Mouse (Mus musculus): Measurements from ENCODE around the gene Cobll1. TPM values are rescaled to one million over a fixed set of nuclear protein-coding genes. Genes with fewer than 3 reads are reported as not detected.

The Cobll1 gene
- polyA plus RNA-seq, 1 experiment from 2014 or later: 20.2 TPM

DNA sequence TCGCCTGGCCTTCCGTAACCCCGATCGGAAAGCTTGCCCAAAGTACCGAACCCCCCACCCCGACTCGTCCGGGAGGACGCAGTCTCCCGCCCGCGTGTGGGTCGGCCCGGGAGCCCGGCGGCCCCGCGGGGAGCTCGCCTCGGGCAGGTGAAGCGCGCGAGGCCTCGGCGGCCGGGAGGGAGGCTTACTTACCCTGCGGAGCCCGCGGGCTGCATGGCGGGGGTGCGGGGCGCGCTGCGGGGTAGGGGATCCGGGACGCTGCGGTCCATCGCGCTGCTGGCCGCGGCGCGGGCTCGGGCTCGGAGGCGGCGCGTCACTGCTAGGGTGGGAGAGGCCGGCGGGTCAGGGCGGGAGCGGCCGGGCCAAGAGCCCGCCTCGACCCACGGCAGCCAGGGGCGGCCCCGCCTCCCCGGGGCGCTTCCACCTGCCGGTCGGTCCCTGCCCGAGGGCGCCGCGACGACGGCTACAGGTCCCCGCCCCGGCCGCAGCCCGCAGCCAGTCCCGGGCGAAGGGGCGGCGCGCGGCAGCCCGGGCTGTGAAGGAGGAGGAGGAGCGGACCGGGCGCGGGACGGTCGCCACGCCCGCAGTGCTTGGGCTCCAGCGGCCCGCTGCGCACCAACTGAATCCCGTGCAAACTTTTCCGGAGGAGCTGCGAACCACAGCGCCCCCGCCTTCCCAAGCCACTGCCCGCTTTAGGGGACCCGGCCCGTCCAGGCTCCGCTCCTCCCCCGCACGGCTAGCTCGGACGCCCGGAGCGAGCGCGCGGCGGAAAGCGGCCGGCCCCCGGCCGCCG, 836 bp downstream of the Cobll1 start:
- no peaks in the 10 kb centered on the region for H3K27me3 ChIP-seq (replicated peaks; ENCODE audit: control insufficient read depth, insufficient read depth, low read length)
- H3K4me2 ChIP-seq (ENCODE audit: low read depth, low read length): peak overlapping the region; percentile 65
- H3K27ac ChIP-seq (ENCODE audit: low read length): peak overlapping the region; percentile 100
- H3K9me3 ChIP-seq (ENCODE audit: control insufficient read depth, low read length): no peaks in the 10 kb centered on the region
- peak overlapping the region; percentile 80 for H3K4me3 ChIP-seq (ENCODE audit: low read length)
- H3K9ac ChIP-seq (ENCODE audit: low read depth, low read length): peak overlapping the region; percentile 93
- peaks cover 11% of the 10 kb centered on the region for H3K4me1 ChIP-seq (ENCODE audit: control insufficient read depth, insufficient read depth, low read length)
- under 1% methylated on average over 92 of the region's 114 CpGs for WGBS
- no peaks in the 10 kb centered on the region for H3K36me3 ChIP-seq (ENCODE audit: control insufficient read depth, insufficient read depth, low read length)
- peak; percentile 92 for ATAC-seq

- ATAC-seq: peak; percentile 54
- peak overlapping the region; percentile 65 for H3K4me2 ChIP-seq (ENCODE audit: low read depth, low read length)
- under 1% methylated on average over 22 of the region's 22 CpGs for WGBS
Observed at GRCm38 (mm10) chr2:65237610-65238170, 1.5 kb downstream of the Cobll1 start.

GRCm38 (mm10) chr2:65237116-65237515, 2.1 kb downstream of the Cobll1 start:
- Histone ChIP-seq H3K9ac (ENCODE audit: low read depth, low read length) (no peak overlapping the region), H3K9me3 (ENCODE audit: control insufficient read depth, low read length) (no peaks in the 10 kb centered on the region), H3K4me2 (ENCODE audit: low read depth, low read length) (peak overlapping the region; percentile 65), H3K4me1 (ENCODE audit: control insufficient read depth, insufficient read depth, low read length) (peaks cover 11% of the 10 kb centered on the region), H3K27ac (ENCODE audit: low read length) (peak overlapping the region; percentile 100; the same call in 1 of the 2 replicates), H3K4me3 (ENCODE audit: low read length) (peak overlapping the region; percentile 80), H3K36me3 (ENCODE audit: control insufficient read depth, insufficient read depth, low read length) (no peaks in the 10 kb centered on the region), H3K27me3 (replicated peaks; ENCODE audit: control insufficient read depth, insufficient read depth, low read length) (no peaks in the 10 kb centered on the region)
- WGBS: 33% methylated on average over 8 of the region's 8 CpGs
- ATAC-seq: no peak

More at GRCm38 (mm10) chr2:65237610-65238170, 1.5 kb downstream of the Cobll1 start:
- Histone ChIP-seq H3K36me3 (ENCODE audit: control insufficient read depth, insufficient read depth, low read length) (no peaks in the 10 kb centered on the region), H3K27me3 (replicated peaks; ENCODE audit: control insufficient read depth, insufficient read depth, low read length) (no peaks in the 10 kb centered on the region), H3K9me3 (ENCODE audit: control insufficient read depth, low read length) (no peaks in the 10 kb centered on the region), H3K27ac (ENCODE audit: low read length) (peak overlapping the region; percentile 100), H3K4me1 (ENCODE audit: control insufficient read depth, insufficient read depth, low read length) (peaks cover 11% of the 10 kb centered on the region), H3K9ac (ENCODE audit: low read depth, low read length) (peak overlapping the region; percentile 93), H3K4me3 (ENCODE audit: low read length) (peak overlapping the region; percentile 80)

DNA sequence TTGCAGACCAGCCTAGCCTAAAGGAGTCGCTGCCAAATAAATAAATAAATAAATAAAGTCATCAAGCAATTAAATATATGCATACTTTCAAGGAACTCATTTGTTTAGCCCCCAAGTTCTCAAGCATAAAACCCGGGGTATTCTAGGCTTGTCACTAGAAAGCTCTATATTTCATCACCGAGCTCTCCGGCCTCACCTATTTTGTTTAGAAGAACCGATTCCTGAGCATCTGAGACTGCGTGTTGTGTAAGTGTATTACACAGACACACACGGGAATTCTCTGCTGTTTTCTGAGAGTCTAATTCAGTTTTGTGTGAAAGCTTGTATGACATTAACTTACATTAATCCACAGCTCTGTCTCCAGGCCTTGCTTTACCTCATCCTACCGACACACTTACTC, 2.6 kb downstream of the Cobll1 start:
- Histone ChIP-seq H3K4me3 (ENCODE audit: low read length) (peak overlapping the region; percentile 80), H3K27ac (ENCODE audit: low read length) (no peak overlapping the region; the same call in 1 of the 2 replicates), H3K36me3 (ENCODE audit: control insufficient read depth, insufficient read depth, low read length) (no peaks in the 10 kb centered on the region), H3K27me3 (replicated peaks; ENCODE audit: control insufficient read depth, insufficient read depth, low read length) (no peaks in the 10 kb centered on the region), H3K9ac (ENCODE audit: low read depth, low read length) (no peak overlapping the region), H3K4me1 (ENCODE audit: control insufficient read depth, insufficient read depth, low read length) (peaks cover 11% of the 10 kb centered on the region), H3K9me3 (ENCODE audit: control insufficient read depth, low read length) (no peaks in the 10 kb centered on the region), H3K4me2 (ENCODE audit: low read depth, low read length) (peak overlapping the region; percentile 65)
- 73% methylated on average over 8 of the region's 8 CpGs for WGBS
- no peak for ATAC-seq

DNA sequence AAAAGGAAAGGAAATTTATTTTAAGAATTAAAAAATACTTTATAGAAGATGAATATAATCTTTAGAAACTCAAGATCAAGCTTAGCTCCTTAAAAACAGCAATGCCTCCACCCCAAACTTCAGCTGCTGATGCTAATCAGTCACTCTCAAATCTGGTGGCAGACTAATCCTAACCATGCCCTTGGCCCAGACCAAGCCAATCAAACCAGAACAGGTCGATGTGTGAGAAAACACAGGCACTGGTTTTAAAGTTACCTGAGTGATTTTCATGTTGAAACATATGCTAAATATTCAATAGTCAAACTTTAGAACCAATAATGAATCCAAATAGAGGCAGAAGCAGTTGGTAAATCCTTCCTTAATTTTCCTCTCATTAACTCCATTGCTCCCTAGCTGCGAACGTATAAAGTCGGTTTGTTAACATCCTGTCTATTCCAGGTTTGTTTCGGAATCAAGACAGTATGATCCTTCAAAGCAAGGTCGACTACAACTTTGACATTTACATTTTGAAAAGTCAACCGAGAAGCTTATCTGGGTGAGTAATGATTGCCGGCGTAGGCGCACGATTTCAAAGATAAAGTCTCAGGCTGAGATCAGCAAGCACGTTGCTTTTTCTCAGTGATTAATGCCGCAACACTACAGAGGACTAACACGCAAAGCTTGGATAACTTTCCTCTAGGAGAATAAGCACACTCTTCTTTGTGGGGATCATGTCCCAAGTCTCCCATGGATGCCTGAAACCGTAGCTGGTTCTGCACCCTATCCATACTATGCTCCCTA, 6.3 kb downstream of the Cobll1 start:
- no peaks in the 10 kb centered on the region for H3K36me3 ChIP-seq (ENCODE audit: control insufficient read depth, insufficient read depth, low read length)
- H3K4me2 ChIP-seq (ENCODE audit: low read depth, low read length): peak overlapping the region; percentile 7; the same call in 1 of the 2 replicates
- H3K4me1 ChIP-seq (ENCODE audit: control insufficient read depth, insufficient read depth, low read length): peaks cover 14% of the 10 kb centered on the region
- no peak overlapping the region for H3K27ac ChIP-seq (ENCODE audit: low read length)
- H3K4me3 ChIP-seq (ENCODE audit: low read length): no peak overlapping the region
- no peaks in the 10 kb centered on the region for H3K9me3 ChIP-seq (ENCODE audit: control insufficient read depth, low read length)
- 59% methylated on average over 15 of the region's 15 CpGs for WGBS
- no peak overlapping the region for H3K9ac ChIP-seq (ENCODE audit: low read depth, low read length)
- ATAC-seq: no peak
- no peaks in the 10 kb centered on the region for H3K27me3 ChIP-seq (replicated peaks; ENCODE audit: control insufficient read depth, insufficient read depth, low read length)

GRCm38 (mm10) chr2:65228426-65228825, 10.8 kb downstream of the Cobll1 start:
- H3K4me1 ChIP-seq (ENCODE audit: control insufficient read depth, insufficient read depth, low read length): peaks cover 7% of the 10 kb centered on the region; the same call in 1 of the 2 replicates
- H3K4me3 ChIP-seq (ENCODE audit: low read length): no peak overlapping the region
- H3K27ac ChIP-seq (ENCODE audit: low read length): no peak overlapping the region
- ATAC-seq: no peak
- H3K36me3 ChIP-seq (ENCODE audit: control insufficient read depth, insufficient read depth, low read length): no peaks in the 10 kb centered on the region
- 74% methylated on average over 7 of the region's 7 CpGs for WGBS
- no peak overlapping the region for H3K4me2 ChIP-seq (ENCODE audit: low read depth, low read length)
- no peaks in the 10 kb centered on the region for H3K9me3 ChIP-seq (ENCODE audit: control insufficient read depth, low read length)
- H3K27me3 ChIP-seq (replicated peaks; ENCODE audit: control insufficient read depth, insufficient read depth, low read length): no peaks in the 10 kb centered on the region
- no peak overlapping the region for H3K9ac ChIP-seq (ENCODE audit: low read depth, low read length)

DNA sequence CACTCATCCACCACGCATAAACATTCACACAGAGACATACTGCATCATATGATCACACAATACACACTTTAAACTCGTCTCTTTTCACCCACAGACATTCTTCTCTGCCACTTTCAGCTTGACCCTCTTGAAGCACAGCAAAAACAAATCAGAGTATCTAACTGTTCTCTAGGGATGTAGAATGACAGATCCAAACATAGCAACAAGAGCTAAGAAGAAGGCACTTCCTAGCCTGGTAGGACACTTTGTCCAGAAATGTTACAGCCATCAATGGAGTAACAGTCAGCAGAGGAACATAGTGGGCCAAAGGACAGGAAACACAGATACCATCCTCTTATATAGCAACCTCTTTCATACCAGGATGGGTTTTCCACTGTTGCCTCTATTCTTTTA, 11.3 kb downstream of the Cobll1 start:
- no peak for ATAC-seq
- H3K9ac ChIP-seq (ENCODE audit: low read depth, low read length): no peak overlapping the region
- no peaks in the 10 kb centered on the region for H3K36me3 ChIP-seq (ENCODE audit: control insufficient read depth, insufficient read depth, low read length)
- H3K27ac ChIP-seq (ENCODE audit: low read length): no peak overlapping the region
- no peak overlapping the region for H3K4me2 ChIP-seq (ENCODE audit: low read depth, low read length)
- no peak overlapping the region for H3K4me3 ChIP-seq (ENCODE audit: low read length)
- 85% methylated on average over 2 of the region's 2 CpGs for WGBS
- H3K27me3 ChIP-seq (replicated peaks; ENCODE audit: control insufficient read depth, insufficient read depth, low read length): no peaks in the 10 kb centered on the region
- no peaks in the 10 kb centered on the region for H3K9me3 ChIP-seq (ENCODE audit: control insufficient read depth, low read length)
- H3K4me1 ChIP-seq (ENCODE audit: control insufficient read depth, insufficient read depth, low read length): peaks cover 11% of the 10 kb centered on the region; the same call in 1 of the 2 replicates

GRCm38 (mm10) chr2:65227154-65227897, 11.9 kb downstream of the Cobll1 start:
- Histone ChIP-seq H3K4me1 (ENCODE audit: control insufficient read depth, insufficient read depth, low read length) (peaks cover 11% of the 10 kb centered on the region; the same call in 1 of the 2 replicates), H3K27me3 (replicated peaks; ENCODE audit: control insufficient read depth, insufficient read depth, low read length) (no peaks in the 10 kb centered on the region), H3K9ac (ENCODE audit: low read depth, low read length) (no peak overlapping the region), H3K4me2 (ENCODE audit: low read depth, low read length) (no peak overlapping the region), H3K27ac (ENCODE audit: low read length) (no peak overlapping the region), H3K36me3 (ENCODE audit: control insufficient read depth, insufficient read depth, low read length) (no peaks in the 10 kb centered on the region), H3K4me3 (ENCODE audit: low read length) (no peak overlapping the region), H3K9me3 (ENCODE audit: control insufficient read depth, low read length) (no peaks in the 10 kb centered on the region)
- no peak for ATAC-seq
- 86% methylated on average over 6 of the region's 6 CpGs for WGBS

Measured in intestine, embryonic 16.5 days (tissue).